Mouse (Mus musculus): Measurements from ENCODE around the gene Mrpl41. TPM values are rescaled to one million over a fixed set of nuclear protein-coding genes. Genes with fewer than 3 reads are reported as not detected.
"Not testable (repeated sequence)": the region's sequence is repeated elsewhere in the genome, so short reads cannot be mapped to it uniquely, and the experiment has no call there.

Gene Mrpl41
- total RNA-seq (2021) = 10 to 100 TPM; 28.9 to 43.8 TPM
- long read RNA-seq, experiment 1, transcript Mrpl41-201 (2 exons, 776 nt) = major isoform, 36 of 38 reads
- long read RNA-seq, experiment 1, partial matches to known transcripts = 0 of 38 reads
- long read RNA-seq, experiment 1, other reads (novel, unspliced or antisense) = 2 of 38 reads
- long read RNA-seq, experiment 2, transcript Mrpl41-201 (2 exons, 776 nt) = major isoform, 26 of 29 reads
- long read RNA-seq, experiment 2, partial matches to known transcripts = 0 of 29 reads
- long read RNA-seq, experiment 2, other reads (novel, unspliced or antisense) = 3 of 29 reads

GRCm38 (mm10) chr2:24974906-24975703, at the start of gene Mrpl41:
TSS of gene Mrpl41 (minus strand) at chr2:24975098.
- no peak for TF ChIP-seq CTCF (IDR thresholded peaks at IDR 0.05)
- Histone ChIP-seq H3K4me3 (peak within 1 kb of the TSS; percentile 93), H3K27ac (peak within 1 kb of the TSS; percentile 97)
- intact Hi-C loops (cut with DNase I) = no loop called here
- DNase-seq = peak; percentile 99

- 0 out of 2 replicates have a peak, but pooled peaks have one; percentile 9 for TF ChIP-seq CTCF (IDR thresholded peaks at IDR 0.05)
- intact Hi-C loops (cut with DNase I) = no loop called here
- Histone ChIP-seq H3K4me3 (no peak overlapping the region), H3K27ac (no peak overlapping the region)
- DNase-seq = no peak
Observed at GRCm38 (mm10) chr2:25022678-25023077, 47.8 kb upstream of the Mrpl41 start.

- Histone ChIP-seq H3K4me3 (no peak overlapping the region), H3K27ac (no peak overlapping the region)
- peak; percentile 26 for TF ChIP-seq CTCF (IDR thresholded peaks at IDR 0.05)
- no peak for DNase-seq
- intact Hi-C loops (cut with DNase I) = no loop called here
Observed at GRCm38 (mm10) chr2:25008250-25008649, 33.4 kb upstream of the Mrpl41 start.

- no peak for DNase-seq
- Histone ChIP-seq H3K27ac (no peak overlapping the region), H3K4me3 (no peak overlapping the region)
- no peak for TF ChIP-seq CTCF (IDR thresholded peaks at IDR 0.05)
- intact Hi-C loops (cut with DNase I) = no loop called here
Observed at GRCm38 (mm10) chr2:25006767-25007166, 31.9 kb upstream of the Mrpl41 start.

GRCm38 (mm10) chr2:25003946-25004786, 29.3 kb upstream of the Mrpl41 start:
- H3K4me3 ChIP-seq = no peak overlapping the region
- intact Hi-C loops (cut with DNase I) = no loop called here
- no peak overlapping the region for H3K27ac ChIP-seq
- no peak for TF ChIP-seq CTCF (IDR thresholded peaks at IDR 0.05)
- no peak for DNase-seq

- Histone ChIP-seq H3K27ac (peak overlapping the region; percentile 65), H3K4me3 (no peak overlapping the region)
- peak; percentile 65 for TF ChIP-seq CTCF (IDR thresholded peaks at IDR 0.05)
- DNase-seq = peak; percentile 25
- intact Hi-C loops (cut with DNase I) = loop anchor here (2.0 kb wide), 1 partner anchor 148 kb away; no protein-coding TSS in a partner anchor
Observed at GRCm38 (mm10) chr2:25000544-25001235, 25.8 kb upstream of the Mrpl41 start.

- TF ChIP-seq CTCF (IDR thresholded peaks at IDR 0.05) = no peak
- intact Hi-C loops (cut with DNase I) = no loop called here
- no peak overlapping the region for H3K4me3 ChIP-seq
- no peak overlapping the region for H3K27ac ChIP-seq
- DNase-seq = no peak
Observed at GRCm38 (mm10) chr2:24996471-24996870, 21.6 kb upstream of the Mrpl41 start.

GRCm38 (mm10) chr2:24995332-24995731, 20.4 kb upstream of the Mrpl41 start:
- Histone ChIP-seq H3K27ac (no peak overlapping the region), H3K4me3 (no peak overlapping the region)
- DNase-seq = no peak
- no peak for TF ChIP-seq CTCF (IDR thresholded peaks at IDR 0.05)
- intact Hi-C loops (cut with DNase I) = no loop called here

GRCm38 (mm10) chr2:24987762-24988161, 12.9 kb upstream of the Mrpl41 start:
- H3K4me3 ChIP-seq = no peak overlapping the region
- no peak overlapping the region for H3K27ac ChIP-seq
- no peak for DNase-seq
- intact Hi-C loops (cut with DNase I) = no loop called here
- TF ChIP-seq CTCF (IDR thresholded peaks at IDR 0.05) = no peak

- Histone ChIP-seq H3K4me3 (peak overlapping the region; percentile 93), H3K27ac (peak overlapping the region; percentile 97)
- DNase-seq = no peak
- no peak for TF ChIP-seq CTCF (IDR thresholded peaks at IDR 0.05)
- intact Hi-C loops (cut with DNase I) = no loop called here
Observed at GRCm38 (mm10) chr2:24976960-24977359, 2.1 kb upstream of the Mrpl41 start.

GRCm38 (mm10) chr2:24975704-24976297, 903 bp upstream of the Mrpl41 start, which contains the start of gene Pnpla7:
TSS of gene Pnpla7 (plus strand) at chr2:24976033.
- no peak for TF ChIP-seq CTCF (IDR thresholded peaks at IDR 0.05)
- intact Hi-C loops (cut with DNase I) = no loop called here
- H3K27ac ChIP-seq = peak within 1 kb of the TSS; percentile 97
- peak; percentile 91 for DNase-seq
- H3K4me3 ChIP-seq = peak within 1 kb of the TSS; percentile 93

GRCm38 (mm10) chr2:24974452-24974851, 446 bp downstream of the Mrpl41 start:
- Histone ChIP-seq H3K27ac (peak overlapping the region; percentile 97), H3K4me3 (peak overlapping the region; percentile 93)
- DNase-seq; intact Hi-C loops (cut with DNase I): not testable (repeated sequence)
